Mouse (Mus musculus): ENCODE data around the gene Arel1.
A peak's percentile ranks its signal among the peaks of the same experiment; 100 is the strongest.

DNA sequence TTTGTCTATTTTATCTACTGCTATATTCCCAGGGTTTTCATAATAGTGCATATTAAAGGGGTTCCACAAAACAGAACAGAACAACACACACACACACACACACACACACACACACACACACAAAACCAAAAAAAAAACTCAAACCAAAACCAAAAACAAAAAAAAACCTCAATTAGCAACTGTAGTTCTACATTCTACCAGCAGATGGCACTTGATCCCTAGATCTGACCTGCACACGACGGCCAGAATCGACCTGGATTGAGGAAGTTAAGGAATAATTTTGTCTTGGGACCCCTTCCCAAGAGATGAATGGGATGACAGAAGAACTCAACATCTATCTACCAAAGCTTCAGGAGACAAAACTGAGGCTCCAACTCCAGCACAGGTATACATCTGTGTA lies 97.3 kb downstream of the Arel1 start:
- TF ChIP-seq POLR2A (IDR thresholded peaks at IDR 0.05; ENCODE audit: borderline replicate concordance, control insufficient read depth, low read depth, low read length), result no peak
- peak; percentile 55 for TF ChIP-seq CTCF (IDR thresholded peaks at IDR 0.05; ENCODE audit: control insufficient read depth, insufficient read depth, low read length)

Data from bone marrow, adult 2 months (tissue).